Mouse (Mus musculus): ENCODE results near the gene Gm12258. TPM values are rescaled to one million over a fixed set of nuclear protein-coding genes. Genes with fewer than 3 reads are reported as not detected.
"Not testable (repeated sequence)": the region's sequence is repeated elsewhere in the genome, so short reads cannot be mapped to it uniquely, and the experiment has no call there.

The Gm12258 gene
- polyA plus RNA-seq, 1 experiment from 2014 or later: 14.2 TPM

- H3K9me3 ChIP-seq (replicated peaks; ENCODE audit: control insufficient read depth, low read length); H3K4me3 ChIP-seq (ENCODE audit: low read depth, low read length); H3K27me3 ChIP-seq (ENCODE audit: control insufficient read depth, insufficient read depth, low read length); H3K36me3 ChIP-seq (replicated peaks; ENCODE audit: control insufficient read depth, insufficient read depth, low read depth, low read length); ATAC-seq (replicated peaks; ENCODE audit: insufficient number of reproducible peaks, low FRiP score, low TSS enrichment, low read depth); H3K27ac ChIP-seq (replicated peaks; ENCODE audit: low read depth, low read length); DNase-seq (ENCODE audit: low spot score); H3K4me2 ChIP-seq (ENCODE audit: low read depth, low read length); H3K9ac ChIP-seq (replicated peaks; ENCODE audit: low read length); H3K4me1 ChIP-seq (ENCODE audit: control insufficient read depth, insufficient read depth, low read length): not testable (repeated sequence)
Observed at GRCm38 (mm10) chr11:58828937-58829336, 18.0 kb upstream of the Gm12258 start, which contains the start of gene Olfr312. TSS of gene Olfr312 (plus strand) at chr11:58829237.

GRCm38 (mm10) chr11:58829764-58830163 is 17.2 kb upstream of the Gm12258 start:
- H3K9ac ChIP-seq (replicated peaks; ENCODE audit: low read length): no peak overlapping the region
- H3K4me2 ChIP-seq (ENCODE audit: low read depth, low read length): no peak overlapping the region
- no peaks in the 10 kb centered on the region for H3K36me3 ChIP-seq (replicated peaks; ENCODE audit: control insufficient read depth, insufficient read depth, low read depth, low read length)
- no peak for ATAC-seq (replicated peaks; ENCODE audit: insufficient number of reproducible peaks, low FRiP score, low TSS enrichment, low read depth)
- WGBS: 85% methylated on average over 3 of the region's 3 CpGs
- no peaks in the 10 kb centered on the region for H3K9me3 ChIP-seq (replicated peaks; ENCODE audit: control insufficient read depth, low read length)
- no peaks in the 10 kb centered on the region for H3K4me1 ChIP-seq (ENCODE audit: control insufficient read depth, insufficient read depth, low read length)
- H3K27me3 ChIP-seq (ENCODE audit: control insufficient read depth, insufficient read depth, low read length): no peaks in the 10 kb centered on the region
- no peak for DNase-seq (ENCODE audit: low spot score)
- no peak overlapping the region for H3K27ac ChIP-seq (replicated peaks; ENCODE audit: low read depth, low read length)
- H3K4me3 ChIP-seq (ENCODE audit: low read depth, low read length): no peak overlapping the region

- WGBS: 77% methylated on average over 3 of the region's 3 CpGs
- not testable (repeated sequence) for H3K4me1 ChIP-seq (ENCODE audit: control insufficient read depth, insufficient read depth, low read length); H3K27ac ChIP-seq (replicated peaks; ENCODE audit: low read depth, low read length); H3K36me3 ChIP-seq (replicated peaks; ENCODE audit: control insufficient read depth, insufficient read depth, low read depth, low read length); H3K27me3 ChIP-seq (ENCODE audit: control insufficient read depth, insufficient read depth, low read length); H3K4me3 ChIP-seq (ENCODE audit: low read depth, low read length); H3K4me2 ChIP-seq (ENCODE audit: low read depth, low read length); DNase-seq (ENCODE audit: low spot score); H3K9me3 ChIP-seq (replicated peaks; ENCODE audit: control insufficient read depth, low read length); ATAC-seq (replicated peaks; ENCODE audit: insufficient number of reproducible peaks, low FRiP score, low TSS enrichment, low read depth); H3K9ac ChIP-seq (replicated peaks; ENCODE audit: low read length)
Observed at GRCm38 (mm10) chr11:58832541-58832940, 14.4 kb upstream of the Gm12258 start.

GRCm38 (mm10) chr11:58838951-58839350 is 8.0 kb upstream of the Gm12258 start, which contains the start of gene Olfr311:
TSS of gene Olfr311 (plus strand) at chr11:58839251.
- not testable (repeated sequence) for H3K4me3 ChIP-seq (ENCODE audit: low read depth, low read length)

GRCm38 (mm10) chr11:58847636-58848035 is 678 bp downstream of the Gm12258 start:
- DNase-seq (ENCODE audit: low spot score) (no peak), ATAC-seq (replicated peaks; ENCODE audit: insufficient number of reproducible peaks, low FRiP score, low TSS enrichment, low read depth) (no peak; the same call in 1 of the 2 replicates)
- Histone ChIP-seq H3K4me2 (ENCODE audit: low read depth, low read length) (peak overlapping the region; percentile 81), H3K36me3 (replicated peaks; ENCODE audit: control insufficient read depth, insufficient read depth, low read depth, low read length) (peaks cover 3% of the 10 kb centered on the region; the same call in 1 of the 2 replicates), H3K4me3 (ENCODE audit: low read depth, low read length) (peak overlapping the region; percentile 72), H3K27ac (replicated peaks; ENCODE audit: low read depth, low read length) (no peak overlapping the region), H3K9me3 (replicated peaks; ENCODE audit: control insufficient read depth, low read length) (no peaks in the 10 kb centered on the region), H3K4me1 (ENCODE audit: control insufficient read depth, insufficient read depth, low read length) (no peaks in the 10 kb centered on the region), H3K27me3 (ENCODE audit: control insufficient read depth, insufficient read depth, low read length) (no peaks in the 10 kb centered on the region), H3K9ac (replicated peaks; ENCODE audit: low read length) (peak overlapping the region; percentile 78)
- 50% methylated on average over 9 of the region's 9 CpGs for WGBS

More at GRCm38 (mm10) chr11:58838951-58839350, 8.0 kb upstream of the Gm12258 start, which contains the start of gene Olfr311:
- H3K4me2 ChIP-seq (ENCODE audit: low read depth, low read length); ATAC-seq (replicated peaks; ENCODE audit: insufficient number of reproducible peaks, low FRiP score, low TSS enrichment, low read depth); H3K27me3 ChIP-seq (ENCODE audit: control insufficient read depth, insufficient read depth, low read length); H3K36me3 ChIP-seq (replicated peaks; ENCODE audit: control insufficient read depth, insufficient read depth, low read depth, low read length); H3K4me1 ChIP-seq (ENCODE audit: control insufficient read depth, insufficient read depth, low read length); H3K9ac ChIP-seq (replicated peaks; ENCODE audit: low read length); DNase-seq (ENCODE audit: low spot score); H3K9me3 ChIP-seq (replicated peaks; ENCODE audit: control insufficient read depth, low read length); H3K27ac ChIP-seq (replicated peaks; ENCODE audit: low read depth, low read length): not testable (repeated sequence)

- Histone ChIP-seq H3K27ac (replicated peaks; ENCODE audit: low read depth, low read length) (no peak overlapping the region), H3K4me1 (ENCODE audit: control insufficient read depth, insufficient read depth, low read length) (no peaks in the 10 kb centered on the region), H3K9ac (replicated peaks; ENCODE audit: low read length) (no peak overlapping the region), H3K4me2 (ENCODE audit: low read depth, low read length) (no peak overlapping the region), H3K9me3 (replicated peaks; ENCODE audit: control insufficient read depth, low read length) (no peaks in the 10 kb centered on the region), H3K36me3 (replicated peaks; ENCODE audit: control insufficient read depth, insufficient read depth, low read depth, low read length) (peaks cover 3% of the 10 kb centered on the region; the same call in 1 of the 2 replicates), H3K4me3 (ENCODE audit: low read depth, low read length) (no peak overlapping the region), H3K27me3 (ENCODE audit: control insufficient read depth, insufficient read depth, low read length) (no peaks in the 10 kb centered on the region)
- ATAC-seq (replicated peaks; ENCODE audit: insufficient number of reproducible peaks, low FRiP score, low TSS enrichment, low read depth) (no peak), DNase-seq (ENCODE audit: low spot score) (no peak)
- 68% methylated on average over 2 of the region's 2 CpGs for WGBS
Observed at GRCm38 (mm10) chr11:58849731-58850130, 2.8 kb downstream of the Gm12258 start.

- 94% methylated on average over 8 of the region's 8 CpGs for WGBS
Observed at GRCm38 (mm10) chr11:58860744-58861143, 13.8 kb downstream of the Gm12258 start.

GRCm38 (mm10) chr11:58867039-58867953 is 20.3 kb downstream of the Gm12258 start, which contains the start of gene 2810021J22Rik:
TSS of gene 2810021J22Rik (plus strand) at chr11:58867216.
- Histone ChIP-seq H3K9ac (replicated peaks; ENCODE audit: low read length) (peak within 1 kb of the TSS; percentile 83), H3K27ac (replicated peaks; ENCODE audit: low read depth, low read length) (peak within 1 kb of the TSS; percentile 20; the same call in 1 of the 2 replicates), H3K4me1 (ENCODE audit: control insufficient read depth, insufficient read depth, low read length) (no peaks in the 10 kb centered on the region), H3K4me2 (ENCODE audit: low read depth, low read length) (peak within 1 kb of the TSS; percentile 80), H3K4me3 (ENCODE audit: low read depth, low read length) (peak within 1 kb of the TSS; percentile 76), H3K36me3 (replicated peaks; ENCODE audit: control insufficient read depth, insufficient read depth, low read depth, low read length) (no peaks in the 10 kb centered on the region), H3K27me3 (ENCODE audit: control insufficient read depth, insufficient read depth, low read length) (no peaks in the 10 kb centered on the region), H3K9me3 (replicated peaks; ENCODE audit: control insufficient read depth, low read length) (no peaks in the 10 kb centered on the region)
- WGBS: 6% methylated on average over 37 of the region's 37 CpGs
- peak; percentile 86 for ATAC-seq (replicated peaks; ENCODE audit: insufficient number of reproducible peaks, low FRiP score, low TSS enrichment, low read depth)
- peak; percentile 88 for DNase-seq (ENCODE audit: low spot score)

More at GRCm38 (mm10) chr11:58860744-58861143, 13.8 kb downstream of the Gm12258 start:
- DNase-seq (ENCODE audit: low spot score) (no peak), ATAC-seq (replicated peaks; ENCODE audit: insufficient number of reproducible peaks, low FRiP score, low TSS enrichment, low read depth) (no peak)
- Histone ChIP-seq H3K4me3 (ENCODE audit: low read depth, low read length) (no peak overlapping the region), H3K9ac (replicated peaks; ENCODE audit: low read length) (no peak overlapping the region), H3K4me2 (ENCODE audit: low read depth, low read length) (no peak overlapping the region), H3K9me3 (replicated peaks; ENCODE audit: control insufficient read depth, low read length) (peaks cover 7% of the 10 kb centered on the region; the same call in 1 of the 2 replicates), H3K27me3 (ENCODE audit: control insufficient read depth, insufficient read depth, low read length) (no peaks in the 10 kb centered on the region), H3K36me3 (replicated peaks; ENCODE audit: control insufficient read depth, insufficient read depth, low read depth, low read length) (peaks cover 21% of the 10 kb centered on the region), H3K27ac (replicated peaks; ENCODE audit: low read depth, low read length) (no peak overlapping the region), H3K4me1 (ENCODE audit: control insufficient read depth, insufficient read depth, low read length) (no peaks in the 10 kb centered on the region)
